Mouse (Mus musculus): ENCODE measurements around the gene Zfp661. TPM values are rescaled to one million over a fixed set of nuclear protein-coding genes. Genes with fewer than 3 reads are reported as not detected.
"Not testable (repeated sequence)": the region's sequence is repeated elsewhere in the genome, so short reads cannot be mapped to it uniquely, and the experiment has no call there.

Zfp661 gene
- 1 to 10 TPM; 1.7 to 2.1 TPM for total RNA-seq (2021)
- long read RNA-seq, experiment 1, partial matches to known transcripts = 0 of 1 reads
- long read RNA-seq, experiment 1, other reads (novel, unspliced or antisense) = 1 of 1 reads
- long read RNA-seq, experiment 2, partial matches to known transcripts = 0 of 3 reads
- long read RNA-seq, experiment 2, other reads (novel, unspliced or antisense) = 2 of 3 reads

GRCm38 (mm10) chr2:127586694-127587513 is at the start of gene Zfp661, which contains the start of gene Mrps5:
Zfp661 (minus strand) TSS chr2:127587094.
Mrps5 (plus strand) TSS chr2:127587222.
- DNase-seq = peak; percentile 79

- DNase-seq = no peak
Measured at GRCm38 (mm10) chr2:127635581-127635980, 48.7 kb upstream of the Zfp661 start.

GRCm38 (mm10) chr2:127632601-127633000 is 45.7 kb upstream of the Zfp661 start:
- DNase-seq = no peak

- DNase-seq = no peak
Measured at GRCm38 (mm10) chr2:127627990-127628570, 41.2 kb upstream of the Zfp661 start.

- no peak for DNase-seq
Measured at GRCm38 (mm10) chr2:127627354-127627753, 40.5 kb upstream of the Zfp661 start.

GRCm38 (mm10) chr2:127625659-127626058 is 38.8 kb upstream of the Zfp661 start:
- no peak for DNase-seq

- no peak for DNase-seq
Measured at GRCm38 (mm10) chr2:127624786-127625185, 37.9 kb upstream of the Zfp661 start.

GRCm38 (mm10) chr2:127622065-127622464 is 35.2 kb upstream of the Zfp661 start:
- DNase-seq = no peak

- DNase-seq = no peak
Measured at GRCm38 (mm10) chr2:127619311-127619710, 32.4 kb upstream of the Zfp661 start.

GRCm38 (mm10) chr2:127612288-127612687 is 25.4 kb upstream of the Zfp661 start:
- no peak for DNase-seq

- no peak for DNase-seq
Measured at GRCm38 (mm10) chr2:127611386-127611785, 24.5 kb upstream of the Zfp661 start.

GRCm38 (mm10) chr2:127608986-127609385 is 22.1 kb upstream of the Zfp661 start:
- DNase-seq = no peak

- no peak for DNase-seq
Measured at GRCm38 (mm10) chr2:127608234-127608633, 21.3 kb upstream of the Zfp661 start.

- no peak for DNase-seq
Measured at GRCm38 (mm10) chr2:127605203-127605602, 18.3 kb upstream of the Zfp661 start.

- DNase-seq = not testable (repeated sequence)
Measured at GRCm38 (mm10) chr2:127603383-127603782, 16.5 kb upstream of the Zfp661 start.

- DNase-seq = no peak
Measured at GRCm38 (mm10) chr2:127590840-127591239, 3.9 kb upstream of the Zfp661 start.

GRCm38 (mm10) chr2:127590204-127590603 is 3.3 kb upstream of the Zfp661 start:
- no peak for DNase-seq

- no peak for DNase-seq
Measured at GRCm38 (mm10) chr2:127588897-127589296, 2.0 kb upstream of the Zfp661 start.

GRCm38 (mm10) chr2:127587514-127587844 is 585 bp upstream of the Zfp661 start:
- DNase-seq = no peak

GRCm38 (mm10) chr2:127584436-127584858 is 2.4 kb downstream of the Zfp661 start:
- DNase-seq = peak; percentile 90

GRCm38 (mm10) chr2:127573322-127573721 is 13.6 kb downstream of the Zfp661 start:
- DNase-seq = no peak

- DNase-seq = peak; percentile 53
Measured at GRCm38 (mm10) chr2:127559070-127559966, 27.6 kb downstream of the Zfp661 start.
